8 mouse cellular contexts compared by ENCODE assay signal in genomic region chr2:68782268-68783132, GRCm38 (mm10).
DNase-seq lines count a peak whose midpoint lies in the region; ATAC-seq and TF ChIP-seq lines count a peak whose summit lies in the region.
"Had no signal": no experiment of that assay in that cellular context is flagged by ENCODE, and none has a peak within 500 bp of the region (broad histone marks: within the 10 kb centered on the region; RNA-seq: fewer than 3 reads in every experiment).

No protein-coding gene starts in this region.

- WGBS in hindbrain, postnatal 0 days: 54% methylated on average over 16 of the region's 16 CpGs
- WGBS in liver, embryonic 12.5 days (ENCODE audit: insufficient replicate concordance): 14% methylated on average over 16 of the region's 16 CpGs
- 36% methylated on average over 16 of the region's 16 CpGs for WGBS in stomach, postnatal 0 days

- H3K4me3 ChIP-seq in ES-E14 (ENCODE audit: insufficient read depth in 1 of 2, low read depth in 1 of 2, low read length in 2 of 2, poor library complexity in 1 of 2, severe bottlenecking in 1 of 2): peak overlapping the region in 1 of 2 experiments; percentile 23; a peak in 1 of 4 replicates
- H3K4me3 ChIP-seq in hindbrain, postnatal 0 days (ENCODE audit: low read length): no peak overlapping the region
- peak overlapping the region; percentile 16 for H3K4me3 ChIP-seq in liver, embryonic 12.5 days
- H3K4me3 ChIP-seq in stomach, postnatal 0 days (ENCODE audit: low read depth, low read length): peak overlapping the region; percentile 5; the same call in 1 of the 2 replicates
- H3K4me3 ChIP-seq: erythroblast, embryonic 14.5 days had no signal

- in situ Hi-C loops in ES-E14 (cut with MboI; ENCODE audit: low sequenced_read_pairs in 2 of 2, unreplicated experiment in 2 of 2): loop anchor here (10.0 to 25.0 kb wide), 2 partner anchors 280 to 282 kb away; no protein-coding TSS in a partner anchor

- H3K4me2 ChIP-seq in hindbrain, postnatal 0 days (ENCODE audit: low read depth, low read length): peak overlapping the region; percentile 37; the same call in 1 of the 2 replicates
- peak overlapping the region; percentile 53 for H3K4me2 ChIP-seq in liver, embryonic 12.5 days
- H3K4me2 ChIP-seq in stomach, postnatal 0 days (replicated peaks; ENCODE audit: low read depth): peak overlapping the region; percentile 29

- no peak for DNase-seq in ES-E14 (ENCODE audit: low read depth, low spot score)
- DNase-seq in brain, adult 2 months (ENCODE audit: low read depth, low spot score): peak; percentile 64
- no peak for DNase-seq in hindbrain, postnatal 0 days (ENCODE audit: low spot score)
- no peak for DNase-seq in stomach, postnatal 0 days (ENCODE audit: low spot score)
- no peak for DNase-seq in ovary, postnatal 14 days (ENCODE audit: low spot score)
- no peak for DNase-seq in spleen, postnatal 14 days (ENCODE audit: low spot score in 2 of 2)

- no peak overlapping the region for H3K9ac ChIP-seq in ES-E14 (ENCODE audit: insufficient read depth, low read depth, low read length, poor library complexity, severe bottlenecking)
- H3K9ac ChIP-seq in hindbrain, postnatal 0 days (replicated peaks; ENCODE audit: low read length): no peak overlapping the region
- no peak overlapping the region for H3K9ac ChIP-seq in liver, embryonic 12.5 days
- H3K9ac ChIP-seq in stomach, postnatal 0 days (ENCODE audit: low read length): no peak overlapping the region

- H3K9me3 ChIP-seq in ES-E14 (ENCODE audit: control insufficient read depth, insufficient read depth, low read depth, low read length): no peaks in the 10 kb centered on the region
- no peaks in the 10 kb centered on the region for H3K9me3 ChIP-seq in hindbrain, postnatal 0 days (ENCODE audit: low read length)
- H3K9me3 ChIP-seq in liver, embryonic 12.5 days (replicated peaks): no peaks in the 10 kb centered on the region
- no peaks in the 10 kb centered on the region for H3K9me3 ChIP-seq in stomach, postnatal 0 days (ENCODE audit: control insufficient read depth, low read length)

- H3K27me3 ChIP-seq in hindbrain, postnatal 0 days (ENCODE audit: insufficient read depth, low read length): no peaks in the 10 kb centered on the region
- no peaks in the 10 kb centered on the region for H3K27me3 ChIP-seq in liver, embryonic 12.5 days (replicated peaks)
- no peaks in the 10 kb centered on the region for H3K27me3 ChIP-seq in stomach, postnatal 0 days (ENCODE audit: control insufficient read depth, insufficient read depth, low read length)

- no peak for ATAC-seq in hindbrain, postnatal 0 days
- peak; percentile 49 for ATAC-seq in liver, embryonic 12.5 days
- ATAC-seq in stomach, postnatal 0 days (ENCODE audit: low FRiP score, low TSS enrichment): no peak

- H3K36me3 ChIP-seq in ES-E14 (ENCODE audit: control insufficient read depth, insufficient read depth, low read length, poor library complexity, severe bottlenecking): no peaks in the 10 kb centered on the region
- no peaks in the 10 kb centered on the region for H3K36me3 ChIP-seq in hindbrain, postnatal 0 days (ENCODE audit: insufficient read depth, low read length)
- no peaks in the 10 kb centered on the region for H3K36me3 ChIP-seq in liver, embryonic 12.5 days
- no peaks in the 10 kb centered on the region for H3K36me3 ChIP-seq in stomach, postnatal 0 days (ENCODE audit: control insufficient read depth, insufficient read depth, low read length)

- no peak for TF ChIP-seq EP300 in stomach, postnatal 0 days (optimal IDR thresholded peaks at IDR 0.05)

- TF ChIP-seq CTCF in hindbrain, postnatal 0 days (IDR thresholded peaks at IDR 0.05; ENCODE audit: low read depth): no peak
- TF ChIP-seq CTCF in stomach, postnatal 0 days (IDR thresholded peaks at IDR 0.05; ENCODE audit: low read depth): no peak

- no peaks in the 10 kb centered on the region for H3K4me1 ChIP-seq in ES-E14 (ENCODE audit: control insufficient read depth in 2 of 2, insufficient read depth in 2 of 2, low read length in 2 of 2, poor library complexity in 1 of 2)
- H3K4me1 ChIP-seq in hindbrain, postnatal 0 days (ENCODE audit: insufficient read depth, low read length): no peaks in the 10 kb centered on the region
- 0 out of 2 replicates have a peak, but pooled peaks cover 8% of the 10 kb centered on the region for H3K4me1 ChIP-seq in liver, embryonic 12.5 days
- H3K4me1 ChIP-seq in stomach, postnatal 0 days (replicated peaks; ENCODE audit: control insufficient read depth, insufficient read depth): no peaks in the 10 kb centered on the region

- H3K27ac ChIP-seq in ES-E14 (ENCODE audit: insufficient read depth, low read depth, low read length, poor library complexity, severe bottlenecking): no peak overlapping the region
- H3K27ac ChIP-seq in hindbrain, postnatal 0 days: no peak overlapping the region
- no peak overlapping the region for H3K27ac ChIP-seq in liver, embryonic 12.5 days
- 0 out of 2 replicates have a peak overlapping the region, but pooled peaks have one; percentile 10 for H3K27ac ChIP-seq in stomach, postnatal 0 days (replicated peaks)

TF ChIP-seq in ES-E14, 5 proteins besides CTCF, POLR2A, EP300 and RAD21:
- TF ChIP-seq ZC3H11A (IDR thresholded peaks at IDR 0.05; ENCODE audit: borderline replicate concordance, low read depth, low read length): no peak
- TF ChIP-seq HCFC1 (IDR thresholded peaks at IDR 0.05; ENCODE audit: borderline replicate concordance, insufficient read depth, low read length): peak; percentile 75
